Mouse (Mus musculus) hindbrain, embryonic 10.5 days (tissue): ENCODE data around the gene Arpc1b. TPM values are rescaled to one million over a fixed set of nuclear protein-coding genes. Genes with fewer than 3 reads are reported as not detected.
A peak's percentile ranks its signal among the peaks of the same experiment; 100 is the strongest.
"Not testable (repeated sequence)": the region's sequence is repeated elsewhere in the genome, so short reads cannot be mapped to it uniquely, and the experiment has no call there.

Experiments
- DNase-seq: peaks from one replicate; pipeline ENCODE4 v3.0.0-alpha.2; 2017; ENCODE audit warnings: low spot score
- H3K27ac ChIP-seq: fragments of 300-500 bp; sonication (generic); 2 replicates; pipeline ENCODE4 v1.5.1; 2016; ENCODE audit warnings: mild to moderate bottlenecking, moderate library complexity
- H3K27me3 ChIP-seq: fragments of 300-500 bp; sonication (generic); 2 replicates; pipeline ENCODE4 v1.6.1; 2016; ENCODE audit warnings: mild to moderate bottlenecking; ENCODE audit not compliant: poor library complexity, insufficient read depth, severe bottlenecking
- H3K36me3 ChIP-seq: fragments of 300-500 bp; sonication (generic); 2 replicates; pipeline ENCODE4 v1.6.1; 2016; ENCODE audit warnings: mild to moderate bottlenecking, moderate library complexity
- H3K4me1 ChIP-seq: fragments of 300-500 bp; sonication (generic); replicated peaks from 2 replicates; pipeline ENCODE4 v1.6.1; 2016; ENCODE audit warnings: mild to moderate bottlenecking
- H3K4me3 ChIP-seq: fragments of 300-500 bp; sonication (generic); 2 replicates; pipeline ENCODE4 v1.5.1; 2016; ENCODE audit warnings: mild to moderate bottlenecking, moderate library complexity
- H3K9me3 ChIP-seq: fragments of 300-500 bp; sonication (generic); 2 replicates; pipeline ENCODE4 v1.6.1; 2016; ENCODE audit warnings: mild to moderate bottlenecking, moderate library complexity
- WGBS: fragments of 180-500 bp; shearing (Covaris S2); methylation state at CpG from one replicate; pipeline ENCODE4 v1.1.7; 2016; 5-methylcytosine and 5-hydroxymethylcytosine counted together
- polyA plus RNA-seq: library from polyadenylated mRNA; unstranded; fragments of >200 nt; fragmentation: Nextera tagmentation; extraction: Ambion mirVana; gene quantifications from 2 replicates; pipeline ENCODE4 v1.2.1, GENCODE M21; 2016

Arpc1b gene
- polyA plus RNA-seq, 1 experiment from 2014 or later, result 107 TPM

DNA sequence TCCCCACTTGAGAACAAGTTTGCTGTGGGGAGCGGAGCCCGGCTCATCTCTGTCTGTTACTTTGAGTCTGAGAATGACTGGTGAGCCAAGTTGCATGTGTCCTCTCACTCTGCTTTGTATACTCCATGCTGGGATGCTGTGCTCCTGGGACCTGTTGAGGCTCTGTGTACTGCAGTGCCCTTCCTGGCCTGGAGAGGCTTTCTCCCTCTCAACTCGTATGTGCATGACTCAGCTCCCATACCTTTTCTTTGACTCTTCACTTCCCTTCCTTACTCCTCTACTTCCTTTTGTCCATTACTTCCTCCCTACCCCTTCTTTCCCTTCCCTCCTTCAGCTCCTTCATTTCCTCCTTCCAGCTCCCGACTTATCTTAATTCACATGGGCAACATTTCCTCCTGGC, 17.8 kb upstream of the Arpc1b start:
- no peak overlapping the region for H3K4me3 ChIP-seq

GRCm38 (mm10) chr5:145098340-145098821, 15.6 kb upstream of the Arpc1b start:
- H3K4me1 ChIP-seq, result no peaks in the 10 kb centered on the region
- no peak overlapping the region for H3K27ac ChIP-seq
- 95% methylated on average over 10 of the region's 10 CpGs for WGBS
- H3K4me3 ChIP-seq, result no peak overlapping the region
- no peaks in the 10 kb centered on the region for H3K27me3 ChIP-seq
- peaks cover 99% of the 10 kb centered on the region for H3K36me3 ChIP-seq
- no peaks in the 10 kb centered on the region for H3K9me3 ChIP-seq
- DNase-seq, result no peak

More for the DNA sequence above, 17.8 kb upstream of the Arpc1b start:
- no peak for DNase-seq
- Histone ChIP-seq H3K4me1 (no peaks in the 10 kb centered on the region), H3K36me3 (peaks cover 99% of the 10 kb centered on the region), H3K27ac (no peak overlapping the region), H3K27me3 (no peaks in the 10 kb centered on the region), H3K9me3 (no peaks in the 10 kb centered on the region)
- WGBS, result 92% methylated on average over 4 of the region's 4 CpGs

- Histone ChIP-seq H3K36me3 (peaks cover 99% of the 10 kb centered on the region), H3K27me3 (no peaks in the 10 kb centered on the region), H3K27ac (no peak overlapping the region), H3K4me1 (no peaks in the 10 kb centered on the region), H3K4me3 (no peak overlapping the region), H3K9me3 (no peaks in the 10 kb centered on the region)
- DNase-seq, result no peak
- 96% methylated on average over 9 of the region's 9 CpGs for WGBS
Measured at GRCm38 (mm10) chr5:145100960-145101359, 13.1 kb upstream of the Arpc1b start.

DNA sequence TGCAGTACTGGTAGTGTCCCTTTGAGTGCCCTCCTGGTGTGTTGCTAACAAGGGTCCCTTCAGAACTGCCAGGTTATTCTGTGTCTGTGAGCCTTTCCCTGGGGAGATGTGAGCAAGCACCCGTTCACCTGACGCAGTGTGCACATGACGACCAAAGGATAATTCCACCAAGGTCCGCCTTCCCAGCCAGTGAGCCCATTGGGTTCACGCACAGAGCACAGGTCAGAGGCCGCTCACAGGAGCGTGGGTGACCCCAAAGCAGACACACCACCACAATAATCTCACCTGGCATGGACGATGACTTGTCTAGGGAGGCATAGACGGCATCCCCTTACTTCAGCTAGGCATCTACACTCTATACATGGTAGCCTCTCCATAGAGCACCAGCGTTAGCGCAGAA, 12.6 kb upstream of the Arpc1b start:
- DNase-seq, H3K27me3 ChIP-seq, H3K4me3 ChIP-seq, H3K9me3 ChIP-seq, H3K4me1 ChIP-seq, H3K27ac ChIP-seq: not testable (repeated sequence)
- WGBS, result 95% methylated on average over 11 of the region's 11 CpGs
- peaks cover 99% of the 10 kb centered on the region for H3K36me3 ChIP-seq

DNA sequence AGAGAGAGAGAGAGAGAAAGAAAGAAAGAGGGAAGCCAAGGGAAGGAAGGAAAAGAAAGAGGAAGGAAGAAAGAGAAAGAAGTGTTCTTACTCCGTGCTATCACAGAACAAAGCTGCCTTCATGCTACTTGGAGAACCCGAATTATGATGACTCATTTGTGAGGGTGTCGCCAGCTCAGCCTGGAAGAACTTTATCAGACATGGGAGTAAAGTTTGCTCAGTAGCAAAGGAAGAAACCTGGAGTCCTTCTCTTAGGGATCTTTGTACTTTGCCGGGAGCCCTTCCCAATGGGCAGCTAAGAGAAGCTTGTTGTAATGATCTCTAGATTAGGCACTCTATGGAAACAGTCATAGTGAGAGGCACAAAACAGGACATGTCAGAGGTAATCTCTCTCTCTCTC, 11.3 kb upstream of the Arpc1b start:
- no peaks in the 10 kb centered on the region for H3K27me3 ChIP-seq
- H3K4me1 ChIP-seq, result no peaks in the 10 kb centered on the region
- no peaks in the 10 kb centered on the region for H3K9me3 ChIP-seq
- H3K27ac ChIP-seq, result no peak overlapping the region
- peaks cover 99% of the 10 kb centered on the region for H3K36me3 ChIP-seq
- WGBS, result 93% methylated on average over 4 of the region's 4 CpGs
- no peak for DNase-seq
- no peak overlapping the region for H3K4me3 ChIP-seq

GRCm38 (mm10) chr5:145104328-145104727, 9.7 kb upstream of the Arpc1b start:
- H3K36me3 ChIP-seq, result peaks cover 100% of the 10 kb centered on the region

GRCm38 (mm10) chr5:145105694-145106275, 8.2 kb upstream of the Arpc1b start:
- 93% methylated on average over 9 of the region's 9 CpGs for WGBS
- peaks cover 100% of the 10 kb centered on the region for H3K36me3 ChIP-seq
- H3K27me3 ChIP-seq, result no peaks in the 10 kb centered on the region
- no peak overlapping the region for H3K4me3 ChIP-seq
- H3K4me1 ChIP-seq, result no peaks in the 10 kb centered on the region
- DNase-seq, result no peak
- H3K27ac ChIP-seq, result no peak overlapping the region
- no peaks in the 10 kb centered on the region for H3K9me3 ChIP-seq

More at GRCm38 (mm10) chr5:145104328-145104727, 9.7 kb upstream of the Arpc1b start:
- Histone ChIP-seq H3K4me1 (no peaks in the 10 kb centered on the region), H3K9me3 (no peaks in the 10 kb centered on the region), H3K4me3 (no peak overlapping the region), H3K27ac (no peak overlapping the region), H3K27me3 (no peaks in the 10 kb centered on the region)
- no peak for DNase-seq
- 85% methylated on average over 9 of the region's 9 CpGs for WGBS

DNA sequence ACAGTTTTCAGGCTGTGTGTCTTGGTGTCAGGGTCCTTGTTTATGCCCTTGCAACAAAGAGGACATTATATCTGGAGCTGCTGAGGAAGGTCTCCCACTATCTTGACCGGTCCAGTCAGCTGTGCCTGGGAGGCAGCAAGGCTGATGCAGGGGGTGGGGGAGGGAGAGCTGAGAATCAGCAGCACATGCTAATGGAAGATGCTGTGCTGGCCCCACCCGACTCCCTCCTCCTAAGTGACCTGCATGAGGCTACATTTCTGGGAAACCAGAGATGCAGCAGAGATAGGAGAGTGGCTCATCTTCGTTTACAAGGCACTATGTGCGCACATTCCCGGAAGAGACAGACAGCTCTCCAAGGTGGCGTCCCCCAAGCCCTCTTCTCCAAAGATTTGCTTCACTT, 3.6 kb upstream of the Arpc1b start:
- no peaks in the 10 kb centered on the region for H3K9me3 ChIP-seq
- peaks cover 60% of the 10 kb centered on the region for H3K36me3 ChIP-seq
- 86% methylated on average over 6 of the region's 6 CpGs for WGBS
- no peak overlapping the region for H3K4me3 ChIP-seq
- H3K27me3 ChIP-seq, result peaks cover 22% of the 10 kb centered on the region
- DNase-seq, result no peak
- H3K4me1 ChIP-seq, result peaks cover 15% of the 10 kb centered on the region
- no peak overlapping the region for H3K27ac ChIP-seq

DNA sequence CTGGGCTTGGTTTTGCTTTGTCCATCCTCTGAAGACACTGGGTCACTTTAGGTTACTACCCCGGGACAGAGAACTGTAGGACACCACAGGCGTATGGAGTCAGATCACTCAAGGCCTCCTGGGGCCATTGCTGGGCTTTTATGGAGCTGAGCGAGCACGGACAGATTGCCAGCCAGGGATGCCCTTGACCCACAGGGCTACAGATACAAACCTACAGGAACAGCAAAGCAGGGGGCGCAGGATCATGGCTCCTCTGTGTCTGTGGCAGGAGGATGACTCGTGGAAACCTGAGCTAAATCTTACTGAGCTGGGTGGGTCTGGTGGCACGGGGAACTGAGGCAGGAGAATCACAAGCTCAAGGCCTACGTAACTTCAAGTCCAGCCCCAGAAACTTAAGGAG, 1.4 kb upstream of the Arpc1b start:
- WGBS, result 82% methylated on average over 8 of the region's 8 CpGs

GRCm38 (mm10) chr5:145113416-145113815, 599 bp upstream of the Arpc1b start:
- WGBS, result 55% methylated on average over 2 of the region's 2 CpGs
- H3K27ac ChIP-seq, result no peak overlapping the region
- H3K4me1 ChIP-seq, result peaks cover 15% of the 10 kb centered on the region
- H3K9me3 ChIP-seq, result no peaks in the 10 kb centered on the region
- H3K36me3 ChIP-seq, result peaks cover 30% of the 10 kb centered on the region
- DNase-seq, result no peak
- H3K27me3 ChIP-seq, result peaks cover 26% of the 10 kb centered on the region
- peak overlapping the region; percentile 64 for H3K4me3 ChIP-seq

More for the DNA sequence above, 1.4 kb upstream of the Arpc1b start:
- Histone ChIP-seq H3K4me3 (no peak overlapping the region), H3K27me3 (peaks cover 26% of the 10 kb centered on the region), H3K9me3 (no peaks in the 10 kb centered on the region), H3K4me1 (peaks cover 15% of the 10 kb centered on the region), H3K36me3 (peaks cover 39% of the 10 kb centered on the region), H3K27ac (no peak overlapping the region)
- DNase-seq, result no peak

- peak overlapping the region; percentile 81 for H3K27ac ChIP-seq
Measured at GRCm38 (mm10) chr5:145114606-145115473, 825 bp downstream of the Arpc1b start.

DNA sequence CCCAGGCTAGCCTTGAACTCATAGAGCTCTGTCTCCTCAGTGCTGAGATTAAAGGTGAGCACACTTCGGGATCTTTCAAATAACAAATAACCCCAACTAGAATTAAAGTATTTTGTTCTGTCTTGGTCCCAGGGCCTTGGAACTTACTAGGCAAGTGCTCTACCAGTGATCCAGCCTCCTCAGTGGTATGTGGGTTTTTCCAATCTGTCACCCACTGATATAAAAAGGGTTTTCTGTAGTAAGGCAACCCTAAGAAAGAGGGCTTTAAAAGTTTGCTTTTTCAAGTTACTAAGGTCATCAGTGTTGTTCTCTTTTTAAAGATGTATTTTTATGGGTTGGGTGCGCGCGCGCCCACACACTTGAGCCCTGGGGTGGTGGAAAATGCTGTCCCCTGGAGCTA, 1.7 kb downstream of the Arpc1b start:
- Histone ChIP-seq H3K4me3 (no peak overlapping the region), H3K36me3 (peaks cover 7% of the 10 kb centered on the region), H3K27me3 (peaks cover 26% of the 10 kb centered on the region), H3K4me1 (peaks cover 15% of the 10 kb centered on the region), H3K27ac (no peak overlapping the region), H3K9me3 (peaks cover 6% of the 10 kb centered on the region)
- DNase-seq, result no peak
- 93% methylated on average over 5 of the region's 5 CpGs for WGBS

More at GRCm38 (mm10) chr5:145114606-145115473, 825 bp downstream of the Arpc1b start:
- peaks cover 6% of the 10 kb centered on the region for H3K9me3 ChIP-seq
- peak; percentile 27 for DNase-seq
- H3K27me3 ChIP-seq, result peaks cover 26% of the 10 kb centered on the region
- H3K36me3 ChIP-seq, result peaks cover 16% of the 10 kb centered on the region
- WGBS, result 20% methylated on average over 38 of the region's 40 CpGs
- H3K4me3 ChIP-seq, result peak overlapping the region; percentile 64
- peaks cover 15% of the 10 kb centered on the region for H3K4me1 ChIP-seq

DNA sequence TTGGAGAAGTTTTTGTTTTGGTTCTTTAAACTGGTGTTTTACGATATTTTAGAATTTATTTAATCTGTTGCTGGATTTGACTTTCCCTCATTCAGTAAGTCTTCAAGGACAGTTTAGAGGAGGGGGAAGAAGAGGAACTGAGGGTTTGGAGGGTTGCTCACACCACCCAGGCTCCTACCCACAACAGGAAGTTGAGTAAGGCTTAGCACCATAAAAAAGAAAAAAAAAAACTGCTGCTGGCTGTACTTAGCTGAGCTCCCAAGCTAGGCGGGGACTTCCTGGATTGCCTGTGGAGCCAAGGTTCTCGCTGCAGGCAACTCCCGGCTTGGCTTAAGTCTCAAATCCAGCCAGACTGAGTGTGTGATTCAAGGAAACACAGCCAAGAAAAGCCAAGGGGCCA, 2.3 kb downstream of the Arpc1b start:
- H3K4me3 ChIP-seq, result no peak overlapping the region
- peaks cover 26% of the 10 kb centered on the region for H3K27me3 ChIP-seq
- peaks cover 1% of the 10 kb centered on the region; the same call in 1 of the 2 replicates for H3K36me3 ChIP-seq
- H3K27ac ChIP-seq, result no peak overlapping the region
- DNase-seq, result no peak
- H3K9me3 ChIP-seq, result peaks cover 6% of the 10 kb centered on the region
- peaks cover 15% of the 10 kb centered on the region for H3K4me1 ChIP-seq
- 65% methylated on average over 4 of the region's 4 CpGs for WGBS
